Mouse (Mus musculus): ENCODE data around the gene Sgtb.
A peak's percentile ranks its signal among the peaks of the same experiment; 100 is the strongest.

Sgtb gene

DNA sequence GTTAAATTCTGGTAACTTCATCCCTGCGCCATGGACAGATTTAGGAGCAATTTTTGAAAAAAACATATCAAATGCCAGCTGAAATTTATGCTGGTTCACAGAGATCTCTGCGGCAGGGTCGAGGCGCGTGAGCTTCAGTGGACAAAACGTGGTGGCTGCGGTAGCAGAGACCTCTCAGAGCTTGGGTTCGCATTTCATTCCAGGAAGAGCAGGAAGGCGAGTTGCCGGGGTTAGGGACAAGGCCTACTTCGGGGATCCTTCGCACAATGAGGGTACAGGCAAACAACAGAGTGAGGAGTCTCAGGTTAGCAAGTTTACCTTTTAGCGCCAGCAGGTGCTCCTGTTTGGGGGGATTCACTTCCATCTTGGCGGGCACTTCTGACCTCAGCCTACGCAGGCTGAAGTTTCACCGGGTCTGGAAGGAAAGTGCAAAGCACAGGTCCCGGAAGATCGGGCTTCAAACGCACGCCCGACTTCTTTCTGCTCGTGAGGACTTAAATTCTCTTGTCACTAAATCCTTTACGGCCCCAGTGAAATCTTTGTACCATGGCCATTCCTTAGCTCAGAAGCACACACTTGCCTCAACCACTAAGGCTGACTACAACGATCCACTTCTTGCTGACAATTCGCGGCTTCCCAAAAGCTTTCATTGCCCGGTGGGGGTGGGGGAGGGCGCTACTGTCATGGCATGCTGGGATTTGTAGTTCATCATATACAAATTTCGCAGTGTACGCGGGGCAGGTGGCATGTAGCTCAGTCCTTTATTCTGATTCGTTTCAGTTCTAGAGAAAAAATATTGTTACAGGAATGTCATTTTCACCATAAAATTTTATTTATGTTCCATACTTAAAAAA, 68.5 kb downstream of the Sgtb start, which contains the start of gene Trappc13:
Trappc13 (minus strand) TSS at position 674 of the 854 bp plus-strand sequence.
- no peak for DNase-seq (ENCODE audit: low read depth in 2 of 2, low spot score in 2 of 2)

DNA sequence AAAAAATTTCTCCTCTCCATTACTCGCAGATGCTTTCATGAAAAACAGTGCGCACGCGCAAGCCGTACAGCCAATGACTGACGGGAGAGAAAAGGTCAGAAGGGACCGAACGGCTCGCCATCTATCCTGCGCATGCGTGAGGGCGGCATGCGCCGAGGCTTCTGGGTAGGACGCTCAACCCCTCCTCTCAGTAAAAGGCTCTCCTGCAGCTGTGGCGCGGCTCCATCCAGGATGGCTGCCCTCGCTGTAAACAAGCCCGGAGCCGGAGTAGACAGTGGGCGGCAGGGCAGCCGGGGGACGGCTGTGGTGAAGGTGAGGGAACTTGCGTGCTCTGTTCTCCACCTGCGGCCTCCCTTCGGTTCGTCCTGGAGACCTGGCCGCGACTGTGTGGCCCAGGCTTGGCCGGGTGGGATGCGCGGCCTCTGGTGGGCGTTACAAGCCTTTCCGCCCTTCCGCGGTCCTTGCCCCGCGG, 69.1 kb downstream of the Sgtb start, which contains the start of gene Trim23:
Trim23 (plus strand) TSS at position 148 of the 472 bp plus-strand sequence.
- peak; percentile 92 to 93 for DNase-seq (ENCODE audit: low read depth in 2 of 2, low spot score in 2 of 2)

DNA sequence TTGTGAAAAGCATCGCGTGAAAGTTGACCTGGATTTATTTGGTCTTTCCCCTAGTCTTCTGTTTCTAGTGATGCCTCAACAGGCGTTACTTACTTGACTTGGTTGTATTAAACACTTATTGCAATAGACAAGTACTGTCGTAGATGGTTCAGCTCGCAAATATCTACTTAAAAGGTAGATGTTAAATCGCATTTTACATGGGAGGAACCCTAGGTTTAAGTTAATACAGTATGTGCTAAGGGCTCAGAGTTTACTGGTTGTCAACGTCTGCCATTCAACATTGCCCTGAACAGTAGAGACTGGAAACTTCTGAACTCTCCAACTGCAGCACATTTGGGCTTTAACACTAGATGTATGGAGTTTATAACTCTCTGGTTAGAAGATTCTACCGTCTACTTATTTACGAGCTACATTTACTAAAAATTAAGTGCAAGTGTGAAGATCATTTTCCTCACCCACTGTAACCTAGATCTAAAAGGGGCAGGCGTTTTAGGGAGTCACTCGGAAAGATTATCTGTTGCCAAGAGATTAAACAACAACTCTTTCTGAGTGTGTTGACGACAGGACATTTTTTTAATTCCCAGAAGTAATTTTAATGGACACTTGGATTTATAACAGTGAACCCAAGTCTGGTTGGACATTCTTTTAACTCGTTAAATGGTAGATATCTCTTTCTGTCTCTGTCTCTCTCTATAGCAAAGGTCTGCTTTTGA, 69.8 kb downstream of the Sgtb start:
- DNase-seq (ENCODE audit: low read depth in 2 of 2, low spot score in 2 of 2), result no peak

DNA sequence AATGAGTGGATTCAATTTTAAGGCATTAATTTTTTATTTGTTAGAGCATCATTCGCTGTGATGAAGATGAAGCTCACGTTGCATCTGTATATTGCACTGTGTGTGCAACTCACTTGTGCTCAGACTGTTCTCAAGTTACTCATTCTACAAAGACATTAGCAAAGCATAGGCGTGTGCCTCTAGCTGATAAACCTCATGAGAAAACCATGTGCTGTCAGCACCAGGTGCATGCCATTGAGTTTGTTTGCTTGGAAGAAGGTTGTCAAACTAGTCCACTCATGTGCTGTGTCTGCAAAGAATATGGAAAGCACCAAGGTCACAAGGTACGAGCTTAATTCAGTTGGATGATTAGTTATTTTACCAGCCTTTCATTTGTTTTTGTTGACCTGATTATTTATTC, 77.8 kb downstream of the Sgtb start:
- no peak for DNase-seq (ENCODE audit: low read depth in 2 of 2, low spot score in 2 of 2)
